Mouse (Mus musculus): ENCODE results near the gene Qprt. TPM values are rescaled to one million over a fixed set of nuclear protein-coding genes. Genes with fewer than 3 reads are reported as not detected.
"Not testable (repeated sequence)": the region's sequence is repeated elsewhere in the genome, so short reads cannot be mapped to it uniquely, and the experiment has no call there.

Qprt gene
- polyA plus RNA-seq, 2 experiments, result 4.3 to 6.0 TPM

- H3K36me3 ChIP-seq (ENCODE audit: control insufficient read depth, insufficient read depth, low read length), result no peaks in the 10 kb centered on the region
Measured at GRCm38 (mm10) chr7:127088083-127088482, 33.9 kb downstream of the Qprt start.

GRCm38 (mm10) chr7:127087278-127088010, 34.6 kb downstream of the Qprt start, which contains the start of gene Zg16:
Gene Zg16 (minus strand): TSS chr7:127087328.
- not testable (repeated sequence) for H3K27ac ChIP-seq (replicated peaks; ENCODE audit: low read depth, low read length); H3K4me3 ChIP-seq (replicated peaks; ENCODE audit: low read length); ATAC-seq (ENCODE audit: low FRiP score, low read depth); H3K36me3 ChIP-seq (ENCODE audit: control insufficient read depth, insufficient read depth, low read length); H3K27me3 ChIP-seq (ENCODE audit: control insufficient read depth, insufficient read depth, low read length); DNase-seq (ENCODE audit: low spot score); H3K9me3 ChIP-seq (ENCODE audit: control insufficient read depth, low read length); H3K4me1 ChIP-seq (ENCODE audit: control insufficient read depth, insufficient read depth, low read length); H3K4me2 ChIP-seq (replicated peaks; ENCODE audit: low read depth, low read length, severe bottlenecking); H3K9ac ChIP-seq (ENCODE audit: low read depth, low read length, severe bottlenecking)
- WGBS, result 82% methylated on average over 6 of the region's 6 CpGs

More at GRCm38 (mm10) chr7:127088083-127088482, 33.9 kb downstream of the Qprt start:
- H3K9ac ChIP-seq (ENCODE audit: low read depth, low read length, severe bottlenecking), result no peak overlapping the region
- no peak for DNase-seq (ENCODE audit: low spot score)
- no peak for TF ChIP-seq POLR2A (IDR thresholded peaks at IDR 0.05; ENCODE audit: borderline replicate concordance, extremely low read depth, insufficient read depth, insufficient read length)
- H3K4me3 ChIP-seq (replicated peaks; ENCODE audit: low read length), result no peak overlapping the region
- no peaks in the 10 kb centered on the region for H3K4me1 ChIP-seq (ENCODE audit: control insufficient read depth, insufficient read depth, low read length)
- no peak overlapping the region for H3K4me2 ChIP-seq (replicated peaks; ENCODE audit: low read depth, low read length, severe bottlenecking)
- ATAC-seq (ENCODE audit: low FRiP score, low read depth), result no peak
- H3K27me3 ChIP-seq (ENCODE audit: control insufficient read depth, insufficient read depth, low read length), result no peaks in the 10 kb centered on the region
- 82% methylated on average over 3 of the region's 3 CpGs for WGBS
- H3K9me3 ChIP-seq (ENCODE audit: control insufficient read depth, low read length), result no peaks in the 10 kb centered on the region
- no peak overlapping the region for H3K27ac ChIP-seq (replicated peaks; ENCODE audit: low read depth, low read length)

- WGBS, result 49% methylated on average over 6 of the region's 6 CpGs
- not testable (repeated sequence) for H3K9ac ChIP-seq (ENCODE audit: low read depth, low read length, severe bottlenecking); H3K9me3 ChIP-seq (ENCODE audit: control insufficient read depth, low read length); H3K27ac ChIP-seq (replicated peaks; ENCODE audit: low read depth, low read length); ATAC-seq (ENCODE audit: low FRiP score, low read depth); DNase-seq (ENCODE audit: low spot score); H3K4me2 ChIP-seq (replicated peaks; ENCODE audit: low read depth, low read length, severe bottlenecking); H3K4me3 ChIP-seq (replicated peaks; ENCODE audit: low read length); H3K4me1 ChIP-seq (ENCODE audit: control insufficient read depth, insufficient read depth, low read length); H3K27me3 ChIP-seq (ENCODE audit: control insufficient read depth, insufficient read depth, low read length); H3K36me3 ChIP-seq (ENCODE audit: control insufficient read depth, insufficient read depth, low read length)
Measured at GRCm38 (mm10) chr7:127085751-127086150, 36.3 kb downstream of the Qprt start.

- Histone ChIP-seq H3K36me3 (ENCODE audit: control insufficient read depth, insufficient read depth, low read length) (no peaks in the 10 kb centered on the region), H3K9ac (ENCODE audit: low read depth, low read length, severe bottlenecking) (no peak overlapping the region), H3K9me3 (ENCODE audit: control insufficient read depth, low read length) (no peaks in the 10 kb centered on the region), H3K27ac (replicated peaks; ENCODE audit: low read depth, low read length) (no peak overlapping the region), H3K4me2 (replicated peaks; ENCODE audit: low read depth, low read length, severe bottlenecking) (no peak overlapping the region), H3K27me3 (ENCODE audit: control insufficient read depth, insufficient read depth, low read length) (no peaks in the 10 kb centered on the region), H3K4me1 (ENCODE audit: control insufficient read depth, insufficient read depth, low read length) (no peaks in the 10 kb centered on the region), H3K4me3 (replicated peaks; ENCODE audit: low read length) (no peak overlapping the region)
- DNase-seq (ENCODE audit: low spot score), result no peak
- ATAC-seq (ENCODE audit: low FRiP score, low read depth), result no peak
- 79% methylated on average over 2 of the region's 2 CpGs for WGBS
- no peak for TF ChIP-seq POLR2A (IDR thresholded peaks at IDR 0.05; ENCODE audit: borderline replicate concordance, extremely low read depth, insufficient read depth, insufficient read length)
Measured at GRCm38 (mm10) chr7:127084794-127085193, 37.2 kb downstream of the Qprt start.

DNA sequence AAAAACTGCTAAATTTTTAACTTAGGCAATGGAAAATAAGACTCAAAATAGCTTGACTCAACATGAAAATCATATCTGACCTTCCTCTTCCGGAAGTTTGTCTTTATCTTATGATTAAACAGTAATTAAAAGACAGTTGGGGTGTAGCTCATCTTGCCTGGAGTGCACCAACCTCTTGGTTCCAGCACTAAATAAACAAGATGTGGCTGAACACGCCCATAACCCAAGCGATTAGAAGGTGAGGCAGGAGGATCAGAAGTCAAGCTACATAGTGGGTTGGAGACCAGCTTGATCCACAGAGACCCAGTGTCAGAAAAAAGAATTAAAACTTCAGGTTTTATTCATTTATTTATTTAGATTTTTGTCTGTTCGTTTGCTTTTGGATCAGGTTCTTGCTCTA, 38.3 kb downstream of the Qprt start:
- 83% methylated on average over 4 of the region's 4 CpGs for WGBS
- ATAC-seq (ENCODE audit: low FRiP score, low read depth), result no peak
- no peaks in the 10 kb centered on the region for H3K36me3 ChIP-seq (ENCODE audit: control insufficient read depth, insufficient read depth, low read length)

More for the DNA sequence above, 38.3 kb downstream of the Qprt start:
- no peak overlapping the region for H3K4me2 ChIP-seq (replicated peaks; ENCODE audit: low read depth, low read length, severe bottlenecking)
- H3K4me1 ChIP-seq (ENCODE audit: control insufficient read depth, insufficient read depth, low read length), result no peaks in the 10 kb centered on the region
- H3K27ac ChIP-seq (replicated peaks; ENCODE audit: low read depth, low read length), result no peak overlapping the region
- DNase-seq (ENCODE audit: low spot score), result no peak
- TF ChIP-seq POLR2A (IDR thresholded peaks at IDR 0.05; ENCODE audit: borderline replicate concordance, extremely low read depth, insufficient read depth, insufficient read length), result no peak
- no peak overlapping the region for H3K4me3 ChIP-seq (replicated peaks; ENCODE audit: low read length)
- H3K9ac ChIP-seq (ENCODE audit: low read depth, low read length, severe bottlenecking), result no peak overlapping the region
- H3K27me3 ChIP-seq (ENCODE audit: control insufficient read depth, insufficient read depth, low read length), result no peaks in the 10 kb centered on the region
- H3K9me3 ChIP-seq (ENCODE audit: control insufficient read depth, low read length), result no peaks in the 10 kb centered on the region

Measured in limb, embryonic 14.5 days (tissue).